Mouse (Mus musculus) intestine, postnatal 0 days (tissue): ENCODE measurements at regions not wholly inside any gene's neighbourhood (a gene's known extent, or its start where the extent isn't known, plus 50 kb on each side); places are given as distances from the start of the nearest gene placed in this dataset.
"Not testable (repeated sequence)": the region's sequence is repeated elsewhere in the genome, so short reads cannot be mapped to it uniquely, and the experiment has no call there.

Experiments used
- ATAC-seq: fragments of 200-750 bp; cut with Nextera tagmentation; 2 replicates; pipeline ENCODE4 v1.8.0; 2017; ENCODE audit warnings: mild to moderate bottlenecking, moderate TSS enrichment, moderate library complexity
- H3K27ac ChIP-seq: fragments of 300-500 bp; sonication (generic); 2 replicates; pipeline ENCODE4 v1.5.1; 2014; ENCODE audit warnings: mild to moderate bottlenecking, low read depth, low read length, moderate library complexity
- H3K27me3 ChIP-seq: fragments of 300-500 bp; sonication (generic); replicated peaks from 2 replicates; pipeline ENCODE4 v1.6.1; 2014; ENCODE audit warnings: low read length, mixed read lengths; ENCODE audit not compliant: control insufficient read depth, insufficient read depth
- H3K36me3 ChIP-seq: fragments of 300-500 bp; sonication (generic); 2 replicates; pipeline ENCODE4 v1.6.1; 2014; ENCODE audit warnings: mild to moderate bottlenecking, moderate library complexity; ENCODE audit not compliant: control insufficient read depth, insufficient read depth
- H3K4me1 ChIP-seq: fragments of 300-500 bp; sonication (generic); replicated peaks from 2 replicates; pipeline ENCODE4 v1.6.1; 2014; ENCODE audit warnings: antibody characterized with exemption, low read length, mixed read lengths; ENCODE audit not compliant: control insufficient read depth, insufficient read depth
- H3K4me2 ChIP-seq: fragments of 300-500 bp; sonication (generic); replicated peaks from 2 replicates; pipeline ENCODE4 v1.6.1; 2014; ENCODE audit warnings: low read depth, mild to moderate bottlenecking, moderate library complexity
- H3K4me3 ChIP-seq: fragments of 300-500 bp; sonication (generic); 2 replicates; pipeline ENCODE4 v1.5.1; 2014; ENCODE audit warnings: low read depth, low read length
- H3K9ac ChIP-seq: fragments of 300-500 bp; sonication (generic); 2 replicates; pipeline ENCODE4 v1.6.1; 2014; ENCODE audit warnings: mild to moderate bottlenecking, low read depth, low read length
- H3K9me3 ChIP-seq: fragments of 300-500 bp; sonication (generic); 2 replicates; pipeline ENCODE4 v1.6.1; 2016; ENCODE audit warnings: mixed run types; ENCODE audit not compliant: control insufficient read depth
- CTCF ChIP-seq: sonication (generic); IDR thresholded peaks from 2 replicates; pipeline ENCODE4 v1.5.1; 2016; ENCODE audit warnings: low read depth, mild to moderate bottlenecking, control low read depth, antibody characterized with exemption, moderate library complexity
- WGBS: fragments of 180-500 bp; shearing (Covaris S2); extraction: QIAGEN DNeasy Blood & Tissue Kit; methylation state at CpG from one replicate; pipeline ENCODE4 v1.1.7; 2014; 5-methylcytosine and 5-hydroxymethylcytosine counted together

- 0 out of 2 replicates have a peak, but pooled peaks have one; percentile 41 for ATAC-seq
Observed at GRCm38 (mm10) chr9:11328900-11329299, 424.3 kb upstream of the Cntn5 start.

GRCm38 (mm10) chr9:11317221-11317620 lies 412.6 kb upstream of the Cntn5 start:
- Histone ChIP-seq H3K4me2 (no peak overlapping the region), H3K9me3 (no peaks in the 10 kb centered on the region), H3K9ac (no peak overlapping the region), H3K27ac (no peak overlapping the region), H3K4me3 (no peak overlapping the region), H3K4me1 (no peaks in the 10 kb centered on the region), H3K27me3 (no peaks in the 10 kb centered on the region), H3K36me3 (no peaks in the 10 kb centered on the region)
- no peak for ATAC-seq
- no peak for TF ChIP-seq CTCF
- 85% methylated on average over 1 of the region's 1 CpGs for WGBS

More at GRCm38 (mm10) chr9:11328900-11329299, 424.3 kb upstream of the Cntn5 start:
- no peak for TF ChIP-seq CTCF
- WGBS: 82% methylated on average over 4 of the region's 4 CpGs
- Histone ChIP-seq H3K4me1 (no peaks in the 10 kb centered on the region), H3K9me3 (no peaks in the 10 kb centered on the region), H3K9ac (no peak overlapping the region), H3K4me3 (no peak overlapping the region), H3K27me3 (no peaks in the 10 kb centered on the region), H3K36me3 (no peaks in the 10 kb centered on the region), H3K27ac (no peak overlapping the region), H3K4me2 (no peak overlapping the region)

GRCm38 (mm10) chr9:11297116-11297515 lies 392.5 kb upstream of the Cntn5 start:
- not testable (repeated sequence) for H3K4me3 ChIP-seq, H3K4me1 ChIP-seq, H3K9ac ChIP-seq, ATAC-seq, H3K9me3 ChIP-seq, H3K4me2 ChIP-seq, H3K27ac ChIP-seq, H3K27me3 ChIP-seq, H3K36me3 ChIP-seq
- 94% methylated on average over 17 of the region's 17 CpGs for WGBS

- TF ChIP-seq CTCF: no peak
- H3K4me2 ChIP-seq: no peak overlapping the region
- H3K9ac ChIP-seq: no peak overlapping the region
- no peak overlapping the region for H3K4me3 ChIP-seq
- ATAC-seq: no peak
- no peak overlapping the region for H3K27ac ChIP-seq
- WGBS: 70% methylated on average over 4 of the region's 4 CpGs
- no peaks in the 10 kb centered on the region for H3K9me3 ChIP-seq
- H3K36me3 ChIP-seq: no peaks in the 10 kb centered on the region
- H3K27me3 ChIP-seq: no peaks in the 10 kb centered on the region
- H3K4me1 ChIP-seq: no peaks in the 10 kb centered on the region
Observed at GRCm38 (mm10) chr9:11285135-11285534, 380.6 kb upstream of the Cntn5 start.

- no peak overlapping the region for H3K4me2 ChIP-seq
- H3K4me3 ChIP-seq: no peak overlapping the region
- no peak for ATAC-seq
- no peaks in the 10 kb centered on the region for H3K9me3 ChIP-seq
- no peaks in the 10 kb centered on the region for H3K4me1 ChIP-seq
- H3K9ac ChIP-seq: no peak overlapping the region
- no peak for TF ChIP-seq CTCF
- no peaks in the 10 kb centered on the region for H3K27me3 ChIP-seq
- no peak overlapping the region for H3K27ac ChIP-seq
- 74% methylated on average over 1 of the region's 1 CpGs for WGBS
- H3K36me3 ChIP-seq: no peaks in the 10 kb centered on the region
Observed at GRCm38 (mm10) chr9:11284549-11284948, 380.0 kb upstream of the Cntn5 start.

- H3K4me1 ChIP-seq: no peaks in the 10 kb centered on the region
- no peaks in the 10 kb centered on the region for H3K27me3 ChIP-seq
- H3K36me3 ChIP-seq: no peaks in the 10 kb centered on the region
- H3K4me2 ChIP-seq: no peak overlapping the region
- no peak overlapping the region for H3K9ac ChIP-seq
- H3K27ac ChIP-seq: no peak overlapping the region
- H3K4me3 ChIP-seq: no peak overlapping the region
- 83% methylated on average over 5 of the region's 5 CpGs for WGBS
- TF ChIP-seq CTCF: no peak
- no peaks in the 10 kb centered on the region for H3K9me3 ChIP-seq
- ATAC-seq: no peak
Observed at GRCm38 (mm10) chr9:11279409-11280127, 375.0 kb upstream of the Cntn5 start.
